Mouse (Mus musculus): ENCODE results near the gene Tbc1d21.

Gene Tbc1d21

GRCm38 (mm10) chr9:58341795-58342194 is 28.5 kb downstream of the Tbc1d21 start:
- no peak for DNase-seq (ENCODE audit: low spot score)

GRCm38 (mm10) chr9:58336650-58337281 is 33.5 kb downstream of the Tbc1d21 start:
- no peak for DNase-seq (ENCODE audit: low spot score)

- DNase-seq (ENCODE audit: low spot score), result no peak
These were observed 39.0 kb downstream of the Tbc1d21 start for GRCm38 (mm10) chr9:58331276-58331675.

GRCm38 (mm10) chr9:58330293-58330692 is 40.0 kb downstream of the Tbc1d21 start:
- DNase-seq (ENCODE audit: low spot score), result no peak

- DNase-seq (ENCODE audit: low spot score), result no peak
These were observed 42.9 kb downstream of the Tbc1d21 start for GRCm38 (mm10) chr9:58327382-58327781.

- no peak for DNase-seq (ENCODE audit: low spot score)
These were observed 43.6 kb downstream of the Tbc1d21 start for GRCm38 (mm10) chr9:58326477-58327180.

GRCm38 (mm10) chr9:58321681-58322080 is 48.6 kb downstream of the Tbc1d21 start:
- DNase-seq (ENCODE audit: low spot score), result no peak

GRCm38 (mm10) chr9:58318317-58318716 is 51.9 kb downstream of the Tbc1d21 start:
- no peak for DNase-seq (ENCODE audit: low spot score)

- DNase-seq (ENCODE audit: low spot score), result no peak
These were observed 52.9 kb downstream of the Tbc1d21 start for GRCm38 (mm10) chr9:58317381-58317780.

GRCm38 (mm10) chr9:58316784-58317183 is 53.5 kb downstream of the Tbc1d21 start:
- no peak for DNase-seq (ENCODE audit: low spot score)

- no peak for DNase-seq (ENCODE audit: low spot score)
These were observed 54.4 kb downstream of the Tbc1d21 start for GRCm38 (mm10) chr9:58315850-58316249.

GRCm38 (mm10) chr9:58314682-58315360 is 55.4 kb downstream of the Tbc1d21 start:
- DNase-seq (ENCODE audit: low spot score), result no peak

GRCm38 (mm10) chr9:58312944-58313359 is 57.3 kb downstream of the Tbc1d21 start, which contains the start of gene Loxl1:
Gene Loxl1, minus strand, starts transcription at chr9:58313186.
- DNase-seq (ENCODE audit: low spot score), result no peak

- DNase-seq (ENCODE audit: low spot score), result no peak
These were observed 57.9 kb downstream of the Tbc1d21 start for GRCm38 (mm10) chr9:58312196-58312943.

GRCm38 (mm10) chr9:58311191-58311910 is 58.9 kb downstream of the Tbc1d21 start:
- no peak for DNase-seq (ENCODE audit: low spot score)

GRCm38 (mm10) chr9:58310043-58310660 is 60.1 kb downstream of the Tbc1d21 start:
- DNase-seq (ENCODE audit: low spot score), result no peak

All from spleen, adult 12 weeks (tissue).